Mouse (Mus musculus): ENCODE measurements around the gene Kcnt1. TPM values are rescaled to one million over a fixed set of nuclear protein-coding genes. Genes with fewer than 3 reads are reported as not detected.

The Kcnt1 gene
- polyA plus RNA-seq, 1 experiment from 2014 or later = 0.46 TPM

GRCm38 (mm10) chr2:25865412-25865811 is 1.9 kb downstream of the Kcnt1 start:
- no peak for ATAC-seq (ENCODE audit: low read depth)
- no peaks in the 10 kb centered on the region for H3K9me3 ChIP-seq (ENCODE audit: control insufficient read depth, low read length)
- no peak overlapping the region for H3K4me3 ChIP-seq (ENCODE audit: low read length)
- peaks cover 5% of the 10 kb centered on the region; the same call in 1 of the 2 replicates for H3K4me1 ChIP-seq (replicated peaks; ENCODE audit: control insufficient read depth, insufficient read depth, low read length)
- peaks cover 16% of the 10 kb centered on the region for H3K27me3 ChIP-seq (ENCODE audit: control insufficient read depth, insufficient read depth, low read depth, low read length)
- WGBS = 13% methylated on average over 4 of the region's 4 CpGs
- H3K9ac ChIP-seq (ENCODE audit: low read length) = no peak overlapping the region
- no peaks in the 10 kb centered on the region for H3K36me3 ChIP-seq (ENCODE audit: control insufficient read depth, insufficient read depth, low read length)
- no peak overlapping the region for H3K27ac ChIP-seq (ENCODE audit: low read length)
- H3K4me2 ChIP-seq (ENCODE audit: low read depth, low read length) = no peak overlapping the region

GRCm38 (mm10) chr2:25866656-25867055 is 3.1 kb downstream of the Kcnt1 start:
- no peaks in the 10 kb centered on the region for H3K36me3 ChIP-seq (ENCODE audit: control insufficient read depth, insufficient read depth, low read length)
- no peak overlapping the region for H3K27ac ChIP-seq (ENCODE audit: low read length)
- peaks cover 16% of the 10 kb centered on the region for H3K27me3 ChIP-seq (ENCODE audit: control insufficient read depth, insufficient read depth, low read depth, low read length)
- H3K9ac ChIP-seq (ENCODE audit: low read length) = no peak overlapping the region
- H3K4me1 ChIP-seq (replicated peaks; ENCODE audit: control insufficient read depth, insufficient read depth, low read length) = peaks cover 5% of the 10 kb centered on the region; the same call in 1 of the 2 replicates
- ATAC-seq (ENCODE audit: low read depth) = no peak
- WGBS = 39% methylated on average over 5 of the region's 5 CpGs
- no peak overlapping the region for H3K4me2 ChIP-seq (ENCODE audit: low read depth, low read length)
- no peak overlapping the region for H3K4me3 ChIP-seq (ENCODE audit: low read length)
- H3K9me3 ChIP-seq (ENCODE audit: control insufficient read depth, low read length) = no peaks in the 10 kb centered on the region

- no peak overlapping the region; the same call in 1 of the 2 replicates for H3K4me3 ChIP-seq (ENCODE audit: low read length)
- peaks cover 23% of the 10 kb centered on the region for H3K27me3 ChIP-seq (ENCODE audit: control insufficient read depth, insufficient read depth, low read depth, low read length)
- no peak overlapping the region for H3K9ac ChIP-seq (ENCODE audit: low read length)
- H3K4me2 ChIP-seq (ENCODE audit: low read depth, low read length) = peak overlapping the region; percentile 41
- whole genome bisulfite sequencing = 21% methylated on average over 7 of the region's 7 CpGs
- no peaks in the 10 kb centered on the region for H3K36me3 ChIP-seq (ENCODE audit: control insufficient read depth, insufficient read depth, low read length)
- ATAC-seq (ENCODE audit: low read depth) = no peak
- no peak overlapping the region for H3K27ac ChIP-seq (ENCODE audit: low read length)
- H3K9me3 ChIP-seq (ENCODE audit: control insufficient read depth, low read length) = no peaks in the 10 kb centered on the region
- H3K4me1 ChIP-seq (replicated peaks; ENCODE audit: control insufficient read depth, insufficient read depth, low read length) = no peaks in the 10 kb centered on the region; the same call in none of the 2 replicates
These were observed 13.8 kb downstream of the Kcnt1 start for GRCm38 (mm10) chr2:25877250-25877735.

- peak overlapping the region; percentile 22 for H3K4me3 ChIP-seq (ENCODE audit: low read length)
These were observed 14.3 kb downstream of the Kcnt1 start for GRCm38 (mm10) chr2:25877736-25878268.

GRCm38 (mm10) chr2:25878516-25878915 is 15.0 kb downstream of the Kcnt1 start:
- no peak for ATAC-seq (ENCODE audit: low read depth)
- H3K27ac ChIP-seq (ENCODE audit: low read length) = no peak overlapping the region
- 68% methylated on average over 2 of the region's 2 CpGs for WGBS
- H3K27me3 ChIP-seq (ENCODE audit: control insufficient read depth, insufficient read depth, low read depth, low read length) = peaks cover 23% of the 10 kb centered on the region
- no peaks in the 10 kb centered on the region for H3K9me3 ChIP-seq (ENCODE audit: control insufficient read depth, low read length)
- H3K4me1 ChIP-seq (replicated peaks; ENCODE audit: control insufficient read depth, insufficient read depth, low read length) = no peaks in the 10 kb centered on the region; the same call in none of the 2 replicates
- H3K9ac ChIP-seq (ENCODE audit: low read length) = no peak overlapping the region
- H3K36me3 ChIP-seq (ENCODE audit: control insufficient read depth, insufficient read depth, low read length) = no peaks in the 10 kb centered on the region
- H3K4me2 ChIP-seq (ENCODE audit: low read depth, low read length) = no peak overlapping the region
- H3K4me3 ChIP-seq (ENCODE audit: low read length) = no peak overlapping the region

More at GRCm38 (mm10) chr2:25877736-25878268, 14.3 kb downstream of the Kcnt1 start:
- Histone ChIP-seq H3K36me3 (ENCODE audit: control insufficient read depth, insufficient read depth, low read length) (no peaks in the 10 kb centered on the region), H3K9ac (ENCODE audit: low read length) (no peak overlapping the region), H3K4me2 (ENCODE audit: low read depth, low read length) (peak overlapping the region; percentile 41), H3K27me3 (ENCODE audit: control insufficient read depth, insufficient read depth, low read depth, low read length) (peaks cover 23% of the 10 kb centered on the region), H3K9me3 (ENCODE audit: control insufficient read depth, low read length) (no peaks in the 10 kb centered on the region), H3K27ac (ENCODE audit: low read length) (no peak overlapping the region), H3K4me1 (replicated peaks; ENCODE audit: control insufficient read depth, insufficient read depth, low read length) (no peaks in the 10 kb centered on the region; the same call in none of the 2 replicates)
- ATAC-seq (ENCODE audit: low read depth) = no peak
- 2% methylated on average over 34 of the region's 49 CpGs for WGBS

GRCm38 (mm10) chr2:25879061-25879460 is 15.5 kb downstream of the Kcnt1 start:
- Histone ChIP-seq H3K4me1 (replicated peaks; ENCODE audit: control insufficient read depth, insufficient read depth, low read length) (no peaks in the 10 kb centered on the region; the same call in none of the 2 replicates), H3K4me3 (ENCODE audit: low read length) (no peak overlapping the region), H3K27ac (ENCODE audit: low read length) (no peak overlapping the region), H3K27me3 (ENCODE audit: control insufficient read depth, insufficient read depth, low read depth, low read length) (peaks cover 23% of the 10 kb centered on the region), H3K9me3 (ENCODE audit: control insufficient read depth, low read length) (no peaks in the 10 kb centered on the region), H3K36me3 (ENCODE audit: control insufficient read depth, insufficient read depth, low read length) (no peaks in the 10 kb centered on the region), H3K9ac (ENCODE audit: low read length) (no peak overlapping the region), H3K4me2 (ENCODE audit: low read depth, low read length) (no peak overlapping the region)
- no peak for ATAC-seq (ENCODE audit: low read depth)
- WGBS = 71% methylated on average over 4 of the region's 4 CpGs

GRCm38 (mm10) chr2:25882276-25882675 is 18.7 kb downstream of the Kcnt1 start:
- Histone ChIP-seq H3K9ac (ENCODE audit: low read length) (no peak overlapping the region), H3K4me2 (ENCODE audit: low read depth, low read length) (no peak overlapping the region), H3K27me3 (ENCODE audit: control insufficient read depth, insufficient read depth, low read depth, low read length) (peaks cover 21% of the 10 kb centered on the region), H3K27ac (ENCODE audit: low read length) (no peak overlapping the region), H3K4me3 (ENCODE audit: low read length) (no peak overlapping the region), H3K9me3 (ENCODE audit: control insufficient read depth, low read length) (no peaks in the 10 kb centered on the region), H3K4me1 (replicated peaks; ENCODE audit: control insufficient read depth, insufficient read depth, low read length) (no peaks in the 10 kb centered on the region; the same call in none of the 2 replicates), H3K36me3 (ENCODE audit: control insufficient read depth, insufficient read depth, low read length) (no peaks in the 10 kb centered on the region)
- no peak for ATAC-seq (ENCODE audit: low read depth)
- WGBS = 13% methylated on average over 1 of the region's 1 CpGs

- H3K9me3 ChIP-seq (ENCODE audit: control insufficient read depth, low read length) = no peaks in the 10 kb centered on the region
- no peak overlapping the region for H3K27ac ChIP-seq (ENCODE audit: low read length)
- H3K27me3 ChIP-seq (ENCODE audit: control insufficient read depth, insufficient read depth, low read depth, low read length) = peaks cover 2% of the 10 kb centered on the region; the same call in 1 of the 2 replicates
- ATAC-seq (ENCODE audit: low read depth) = no peak
- H3K4me3 ChIP-seq (ENCODE audit: low read length) = no peak overlapping the region
- H3K4me2 ChIP-seq (ENCODE audit: low read depth, low read length) = no peak overlapping the region
- no peaks in the 10 kb centered on the region; the same call in 1 of the 2 replicates for H3K4me1 ChIP-seq (replicated peaks; ENCODE audit: control insufficient read depth, insufficient read depth, low read length)
- WGBS = 87% methylated on average over 3 of the region's 3 CpGs
- no peaks in the 10 kb centered on the region for H3K36me3 ChIP-seq (ENCODE audit: control insufficient read depth, insufficient read depth, low read length)
- no peak overlapping the region for H3K9ac ChIP-seq (ENCODE audit: low read length)
These were observed 21.2 kb downstream of the Kcnt1 start for GRCm38 (mm10) chr2:25884756-25885155.

GRCm38 (mm10) chr2:25887226-25887625 is 23.7 kb downstream of the Kcnt1 start:
- Histone ChIP-seq H3K27me3 (ENCODE audit: control insufficient read depth, insufficient read depth, low read depth, low read length) (no peaks in the 10 kb centered on the region), H3K4me1 (replicated peaks; ENCODE audit: control insufficient read depth, insufficient read depth, low read length) (no peaks in the 10 kb centered on the region; the same call in 1 of the 2 replicates), H3K27ac (ENCODE audit: low read length) (no peak overlapping the region), H3K9ac (ENCODE audit: low read length) (no peak overlapping the region), H3K4me2 (ENCODE audit: low read depth, low read length) (no peak overlapping the region), H3K36me3 (ENCODE audit: control insufficient read depth, insufficient read depth, low read length) (no peaks in the 10 kb centered on the region), H3K4me3 (ENCODE audit: low read length) (no peak overlapping the region), H3K9me3 (ENCODE audit: control insufficient read depth, low read length) (no peaks in the 10 kb centered on the region)
- 60% methylated on average over 8 of the region's 8 CpGs for WGBS
- no peak for ATAC-seq (ENCODE audit: low read depth)

All from lung, embryonic 16.5 days (tissue).